Mouse (Mus musculus) hematopoietic stem cell, adult 5-6 weeks (primary cell): ENCODE results near the gene B430306N03Rik. TPM values are rescaled to one million over a fixed set of nuclear protein-coding genes. Genes with fewer than 3 reads are reported as not detected.

Source experiments
- ATAC-seq, 2 experiments: fragments of 125-278 bp in 1 of 2; replicated peaks in 1 of 2; 2 replicates each; pipeline ENCODE4 v1.8.0; 2016 to 2017; ENCODE audit warnings: inconsistent platforms in 2 of 2, mild to moderate bottlenecking in 2 of 2, moderate number of reproducible peaks in 2 of 2, low read depth in 1 of 2, moderate TSS enrichment in 1 of 2; ENCODE audit not compliant: low FRiP score in 2 of 2, poor library complexity in 2 of 2, severe bottlenecking in 2 of 2, insufficient read depth in 1 of 2, low TSS enrichment in 1 of 2
- total RNA-seq: library from RNA; stranded (forward); fragments of 172-1452, 232-1000 nt; gene quantifications from 2 replicates; pipeline ENCODE4 v1.2.3, GENCODE M21; 2017

Gene B430306N03Rik
- total RNA-seq, 1 experiment from 2014 or later: 4.2 TPM

DNA sequence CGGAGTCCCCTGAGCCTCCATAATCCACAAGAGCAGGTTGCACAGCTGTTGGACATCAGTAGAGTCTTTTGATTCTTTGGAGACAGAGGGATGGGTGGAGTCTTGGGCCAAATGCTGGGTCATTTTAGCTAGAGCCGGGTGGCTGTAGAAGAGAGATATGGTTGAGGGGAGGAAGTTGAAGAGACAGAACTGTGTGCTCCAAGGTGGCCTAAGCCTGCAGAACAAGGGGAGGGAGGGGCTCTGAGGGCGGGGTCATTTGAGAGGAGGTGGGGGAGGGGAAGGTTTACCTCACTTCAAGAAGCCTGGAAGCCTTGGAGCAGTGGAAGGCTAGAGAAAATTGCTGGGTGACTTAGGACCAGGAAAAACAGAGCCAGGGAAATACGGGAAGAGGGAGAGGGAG lies 16.7 kb upstream of the B430306N03Rik start, which contains the start of gene Treml2:
Gene Treml2 (plus strand): TSS at position 296 of the 400 bp plus-strand sequence.
- peak; percentile 29 to 49; a peak in 2 of 4 replicates for ATAC-seq

DNA sequence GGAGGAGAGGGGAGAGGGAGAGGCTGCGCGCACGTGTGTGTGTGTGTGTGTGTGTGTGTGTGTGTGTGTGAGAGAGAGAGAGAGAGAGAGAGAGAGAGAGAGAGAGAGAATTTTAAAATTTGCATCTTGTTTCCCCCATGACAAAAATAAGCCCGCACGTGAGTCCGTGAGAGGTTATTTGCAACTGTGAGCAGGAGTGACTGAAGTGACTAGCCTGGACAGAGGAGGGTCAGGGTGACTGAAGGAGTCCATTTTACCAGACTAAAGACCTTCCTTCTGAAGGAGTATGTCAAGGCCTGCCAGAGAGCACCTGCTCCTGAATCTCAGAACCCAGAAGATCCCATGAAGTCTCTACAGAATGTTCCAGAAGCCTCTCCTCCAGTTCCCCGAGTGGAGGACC lies 16.2 kb upstream of the B430306N03Rik start:
- no peak for ATAC-seq

DNA sequence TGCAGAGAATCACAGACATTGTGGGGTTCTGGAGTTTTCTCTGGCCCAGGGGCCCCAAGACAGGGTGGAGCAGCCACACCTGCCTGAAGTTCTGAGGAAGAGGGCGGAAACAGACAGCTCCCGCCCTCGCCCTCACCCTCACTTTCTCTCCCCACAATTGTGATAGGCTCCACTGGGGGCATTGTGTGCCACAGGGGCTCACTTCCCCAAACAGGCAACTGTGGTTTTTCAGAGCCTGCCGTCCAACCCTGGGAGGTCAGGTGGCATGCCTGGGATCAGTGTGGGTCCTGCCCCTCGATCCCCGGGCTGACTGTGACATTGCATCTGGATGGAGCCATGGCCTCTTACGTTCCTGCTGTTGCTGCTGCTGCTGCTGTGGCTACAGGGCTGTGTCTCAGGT lies 15.7 kb upstream of the B430306N03Rik start:
- ATAC-seq: peak; percentile 80 to 87

DNA sequence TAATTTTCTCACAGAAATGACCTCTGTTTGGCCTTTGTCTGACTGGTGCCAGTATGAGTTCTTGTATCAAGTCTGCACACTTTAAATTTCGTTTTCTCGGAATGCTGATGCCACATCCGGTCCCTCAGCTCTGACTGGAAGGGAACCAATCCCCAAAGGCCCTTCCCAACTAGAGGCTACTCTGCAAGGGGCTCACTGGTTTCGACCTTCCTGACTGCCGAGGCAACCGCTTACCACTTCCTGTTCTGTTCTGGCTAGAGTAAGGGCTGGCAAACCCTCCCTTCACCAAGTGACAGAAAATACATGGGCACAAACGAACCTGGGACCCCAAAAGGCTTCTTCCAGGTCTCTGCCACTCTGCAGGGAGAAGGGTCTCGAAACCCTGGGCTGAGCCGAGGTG lies 15.1 kb upstream of the B430306N03Rik start:
- peak; percentile 74 to 80 for ATAC-seq

DNA sequence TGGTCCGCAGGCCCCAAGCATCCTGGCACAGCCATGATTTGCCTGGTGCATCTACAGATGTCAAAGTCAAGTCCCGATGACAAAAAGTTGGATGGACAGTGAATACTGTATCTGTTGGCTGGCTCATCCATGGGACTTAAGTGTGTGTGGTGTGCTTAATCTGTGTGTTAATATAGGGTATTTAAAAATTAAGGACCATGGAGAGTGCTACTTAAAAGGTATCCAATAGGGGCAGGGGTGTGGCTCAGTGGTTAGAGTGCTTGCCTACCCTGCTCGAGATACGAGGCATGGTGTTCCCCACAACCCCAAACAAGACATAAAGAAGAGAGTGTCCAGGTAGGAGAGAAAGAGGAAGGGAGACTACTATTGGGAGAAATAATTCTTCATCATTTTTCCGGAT lies 14.1 kb upstream of the B430306N03Rik start:
- ATAC-seq: no peak

DNA sequence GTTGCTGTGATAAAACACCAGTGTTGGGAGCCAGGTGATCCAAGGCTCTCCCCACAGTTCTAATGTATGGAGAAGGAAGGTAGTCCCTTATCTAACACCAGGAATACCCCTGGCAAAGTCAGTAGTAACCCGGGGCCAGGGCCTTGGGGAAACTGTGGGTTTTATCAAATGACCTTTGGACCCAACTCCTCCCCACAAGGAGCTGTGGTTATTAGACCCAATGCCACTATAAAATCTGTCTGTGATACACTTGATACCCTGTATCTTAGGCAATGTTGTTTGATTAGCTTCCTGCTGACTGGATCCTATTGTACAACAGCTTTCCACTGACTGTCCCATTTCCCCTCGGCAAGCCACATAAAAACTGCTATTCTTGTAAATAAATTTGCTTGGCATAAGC lies 3.8 kb upstream of the B430306N03Rik start:
- no peak for ATAC-seq

DNA sequence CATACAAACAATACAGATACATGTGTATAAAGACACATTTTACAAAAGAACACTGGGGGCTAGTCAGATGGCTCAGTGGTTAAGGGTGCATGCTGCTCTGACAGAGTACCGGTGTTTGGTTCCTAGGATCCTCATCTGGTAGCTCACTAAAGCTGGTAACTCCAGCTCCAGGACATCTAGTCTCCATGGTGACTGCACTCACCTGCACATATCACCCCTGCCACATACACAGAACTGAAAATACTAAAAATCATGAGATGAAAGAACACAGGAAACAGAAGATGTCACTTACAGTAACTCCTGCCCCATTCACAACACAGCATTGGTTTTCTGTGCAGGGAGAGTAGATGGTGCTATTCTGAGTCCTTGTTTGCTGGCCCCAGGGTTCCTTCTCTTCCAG lies 2.7 kb downstream of the B430306N03Rik start:
- ATAC-seq: no peak

DNA sequence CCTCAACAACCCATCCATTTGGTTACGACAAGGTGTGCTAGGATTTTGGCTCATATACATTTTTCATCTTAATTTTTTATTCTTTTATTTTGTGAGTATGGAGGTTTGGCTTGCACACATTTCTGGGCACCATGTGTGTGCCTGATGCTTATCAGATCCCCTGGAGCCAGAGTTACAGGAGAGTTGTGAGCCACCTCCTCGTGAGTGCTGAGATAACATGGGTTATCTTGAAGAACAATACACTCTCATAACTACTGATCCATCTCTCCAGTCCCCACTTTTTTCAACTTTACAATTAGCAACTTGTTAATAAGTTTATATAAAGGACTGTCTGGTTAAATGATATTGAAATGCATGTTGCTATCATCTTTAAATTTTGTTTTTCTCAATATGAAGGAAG lies 5.3 kb downstream of the B430306N03Rik start:
- ATAC-seq: no peak

DNA sequence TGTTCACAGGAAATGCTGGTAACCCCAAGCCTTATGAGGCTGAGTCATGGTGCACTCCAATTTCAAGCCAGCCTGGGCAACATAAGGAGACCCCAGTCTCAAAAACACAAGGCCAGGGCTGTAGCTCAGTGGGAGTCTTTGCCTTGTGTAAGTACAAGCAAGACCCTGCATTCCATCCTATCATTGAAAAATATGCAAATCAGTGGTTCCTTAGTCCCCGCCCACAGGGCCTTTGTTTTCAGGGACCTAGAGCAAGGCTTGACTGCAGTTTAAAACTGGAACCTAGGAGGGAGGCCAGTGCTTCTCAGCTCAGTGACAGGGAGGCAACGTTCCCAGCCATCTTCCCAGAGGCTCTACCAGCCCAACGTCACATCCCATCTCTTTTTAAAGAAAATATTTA lies 7.3 kb downstream of the B430306N03Rik start:
- ATAC-seq: no peak

DNA sequence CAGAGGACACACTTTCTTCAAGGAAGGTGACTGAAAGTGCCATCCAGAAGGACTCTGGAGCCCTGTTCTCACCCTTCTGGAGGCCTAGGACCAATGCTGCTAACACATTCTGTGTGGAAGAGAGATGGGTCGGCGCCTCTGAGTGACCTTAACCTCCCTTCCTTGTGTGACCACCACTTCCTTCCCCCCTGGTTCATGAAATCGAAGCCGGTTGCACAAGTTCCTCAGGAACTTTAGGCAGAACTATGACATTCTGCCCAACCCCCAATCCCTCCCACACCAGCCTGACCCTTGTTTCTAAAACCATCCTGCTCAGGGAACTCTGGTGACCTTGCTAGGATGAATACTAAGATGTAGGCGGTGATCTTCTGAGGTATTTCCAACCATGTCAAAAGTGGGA lies 8.3 kb downstream of the B430306N03Rik start:
- ATAC-seq: peak; percentile 67 to 81; a peak in 3 of 4 replicates

DNA sequence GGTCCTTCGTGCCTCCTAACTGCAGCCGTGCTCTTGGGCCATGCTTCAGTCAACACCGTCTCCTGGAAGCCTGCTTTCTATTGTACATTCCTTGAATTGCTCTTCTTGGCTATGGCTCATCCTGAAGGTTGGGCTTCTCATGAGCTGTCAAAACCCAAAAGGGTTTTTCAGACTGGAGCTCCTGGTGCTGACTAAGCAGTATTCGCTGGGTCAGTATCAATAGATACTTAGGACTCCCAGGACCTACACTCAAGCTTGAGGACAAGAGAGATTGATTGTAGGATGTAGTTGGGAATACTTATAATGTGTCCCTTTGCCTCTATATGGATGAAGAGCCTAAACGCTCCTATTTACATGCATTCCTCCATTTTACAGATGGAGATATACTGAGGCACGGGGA lies 9.2 kb downstream of the B430306N03Rik start:
- ATAC-seq: no peak

DNA sequence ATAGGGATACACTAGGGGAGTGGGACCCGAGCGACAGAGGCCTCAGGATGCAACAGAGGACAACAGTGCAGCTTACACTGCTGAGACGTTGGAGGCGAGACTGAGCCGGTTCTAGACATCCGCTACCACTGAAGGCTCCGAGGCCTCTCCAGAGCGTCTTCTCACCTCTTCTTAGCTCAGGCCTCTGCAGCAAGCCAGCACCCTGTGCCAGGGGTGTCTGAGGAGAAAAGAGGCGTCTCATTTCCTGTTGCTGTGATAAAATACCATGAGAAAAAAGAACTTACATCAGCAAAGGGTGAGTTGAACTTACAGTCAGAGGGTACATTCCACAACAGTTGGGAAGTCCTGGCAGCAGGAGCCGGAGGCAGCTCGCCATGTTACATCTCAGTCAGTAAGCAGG lies 9.7 kb downstream of the B430306N03Rik start:
- no peak for ATAC-seq

DNA sequence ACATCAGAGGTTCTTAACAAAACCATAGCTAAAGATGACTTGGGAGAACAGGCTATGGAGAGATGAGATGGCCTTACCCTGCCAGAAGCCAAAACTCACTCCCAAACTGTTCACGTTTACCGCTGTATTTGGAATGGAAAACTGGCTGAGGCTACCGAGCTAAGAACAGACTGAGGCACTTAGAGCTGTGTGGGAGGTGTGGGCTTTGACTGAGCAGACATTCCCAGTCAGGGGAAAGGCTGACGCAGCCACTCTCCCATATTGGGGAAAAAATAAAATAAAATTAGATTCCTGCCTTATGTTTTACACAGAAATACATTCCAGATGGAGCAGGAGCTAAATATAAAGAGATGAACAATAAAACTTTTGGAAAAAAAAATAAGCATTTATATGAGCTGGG lies 10.7 kb downstream of the B430306N03Rik start:
- ATAC-seq: no peak

DNA sequence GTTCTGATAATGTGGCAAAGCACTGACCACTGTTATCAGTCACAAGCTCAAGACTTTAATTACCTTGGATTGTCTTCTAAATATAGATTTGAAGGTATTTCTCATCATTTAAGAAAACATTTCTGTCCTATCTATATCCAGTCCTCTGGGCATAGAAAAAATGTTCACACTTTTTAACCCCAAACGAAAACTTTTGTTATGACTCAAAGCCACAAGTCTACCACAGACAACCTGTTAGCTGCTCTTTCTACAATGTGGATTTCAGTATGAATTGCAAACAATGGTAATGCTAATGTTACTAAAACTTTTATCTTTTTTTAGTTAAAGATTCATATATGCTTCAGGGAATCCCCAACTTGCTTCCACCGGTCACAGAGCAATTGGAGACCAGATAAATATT lies 16.6 kb downstream of the B430306N03Rik start:
- no peak for ATAC-seq

DNA sequence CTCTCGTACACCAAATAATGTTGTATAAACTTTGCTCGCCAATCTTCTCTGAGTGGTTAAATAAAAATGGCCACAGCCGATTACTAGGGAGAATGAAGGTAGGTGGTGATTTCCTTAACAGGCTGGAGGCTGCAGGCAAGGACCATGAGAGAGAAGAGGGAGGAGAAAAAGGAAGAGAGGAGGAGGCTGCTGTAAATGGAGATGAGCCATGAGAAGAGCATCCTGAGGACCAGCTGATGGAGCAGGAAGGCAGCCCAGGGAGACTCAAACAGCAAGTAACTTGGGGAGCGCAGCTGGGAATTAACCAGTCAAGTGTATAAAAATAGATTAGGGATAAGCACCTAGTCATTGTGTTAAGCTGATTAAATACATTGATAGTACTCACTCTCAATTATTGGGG lies 18.2 kb downstream of the B430306N03Rik start:
- ATAC-seq: no peak

DNA sequence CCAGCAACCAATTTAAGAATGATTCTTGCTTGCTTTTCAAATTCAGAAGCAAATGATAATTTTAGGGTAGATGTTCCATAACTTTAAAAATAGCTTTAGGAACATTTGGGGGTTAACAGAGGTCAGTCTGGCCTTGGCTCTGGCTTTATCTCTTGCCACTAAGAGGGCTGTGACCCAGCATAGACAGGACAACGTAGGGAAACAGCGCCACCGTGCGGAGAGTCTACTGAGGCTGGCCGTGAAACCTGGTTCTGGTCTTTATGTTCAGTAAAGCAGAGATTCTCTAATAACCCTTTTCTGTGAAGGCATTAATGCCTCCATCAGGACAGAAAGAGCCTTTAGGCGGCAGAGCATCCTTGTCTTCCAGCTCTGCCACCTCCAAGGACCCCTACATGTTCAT lies 20.9 kb downstream of the B430306N03Rik start:
- peak; percentile 77 to 92 for ATAC-seq

DNA sequence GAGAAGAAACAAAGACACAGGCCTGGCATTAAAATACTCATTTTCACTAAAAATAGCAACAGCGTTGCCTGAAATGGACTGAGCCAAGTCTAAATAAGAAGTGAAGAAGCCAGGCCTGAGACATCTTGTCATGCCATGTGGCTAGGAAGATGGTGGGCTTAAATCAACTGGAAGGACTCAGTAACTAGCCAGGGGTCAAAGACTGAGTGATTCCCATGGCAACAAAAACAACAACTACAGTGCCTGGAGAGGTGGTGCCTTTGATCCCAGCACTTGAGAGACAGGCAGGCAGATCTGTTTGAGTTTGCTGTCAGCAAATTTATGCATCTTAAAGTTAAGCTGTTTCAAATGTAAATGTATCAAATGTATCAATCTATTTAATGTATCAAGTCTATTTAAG lies 24.3 kb downstream of the B430306N03Rik start:
- ATAC-seq: no peak

DNA sequence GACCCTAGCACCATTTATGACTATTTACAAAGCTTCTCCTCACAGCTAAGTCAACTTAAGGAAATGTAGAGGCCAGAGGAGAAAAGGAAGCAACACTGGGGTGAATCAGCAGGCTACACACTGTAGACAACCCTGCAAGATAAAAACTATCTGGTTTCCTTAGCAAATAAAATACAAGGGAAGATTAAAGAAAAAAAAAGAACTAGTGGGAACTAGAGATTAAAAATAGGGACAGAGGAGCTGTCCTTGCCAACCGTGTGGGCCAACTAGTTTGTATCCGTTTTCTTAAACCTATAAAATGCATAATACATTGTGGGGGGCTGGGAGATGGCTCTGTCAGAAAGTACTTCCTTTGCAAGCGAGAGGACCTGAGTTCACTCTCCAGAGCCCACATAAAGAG lies 26.0 kb downstream of the B430306N03Rik start:
- ATAC-seq: no peak

DNA sequence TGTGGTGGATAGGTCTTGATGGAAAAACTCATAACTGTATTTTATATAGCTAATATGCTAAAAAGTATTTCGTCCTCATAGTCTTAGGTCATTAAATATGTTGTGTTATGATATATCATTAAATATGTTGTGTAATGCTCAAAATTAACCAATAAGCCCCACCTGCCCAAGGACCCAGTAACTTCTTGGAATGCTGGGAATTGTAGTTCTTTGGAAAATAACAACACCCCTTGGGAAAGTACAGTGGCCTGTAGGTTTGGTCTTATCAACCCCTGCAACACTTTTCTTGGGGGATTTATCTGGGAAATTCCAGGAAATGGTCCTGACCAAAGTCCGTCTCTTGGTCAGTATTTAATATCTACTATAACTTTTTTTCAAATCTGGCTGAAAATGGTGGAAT lies 27.1 kb downstream of the B430306N03Rik start:
- no peak for ATAC-seq

DNA sequence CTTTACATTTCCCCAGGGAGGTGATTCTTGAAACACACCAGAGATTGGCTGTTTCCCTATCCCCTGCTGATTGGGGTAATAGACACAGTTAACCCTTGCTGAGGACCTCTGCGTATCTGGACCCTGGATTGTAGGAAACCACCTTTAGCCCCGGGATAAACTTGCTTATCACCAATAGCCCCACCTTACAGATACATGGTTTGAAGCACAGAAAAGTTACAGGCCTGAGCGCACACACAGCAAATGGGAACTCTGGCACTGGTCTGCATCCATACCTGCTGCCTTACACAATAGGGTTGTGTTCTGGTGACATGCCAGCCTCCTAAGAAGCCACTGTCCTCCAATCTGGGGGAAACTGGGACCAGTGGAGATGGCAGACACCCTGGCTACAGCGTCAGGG lies 29.9 kb downstream of the B430306N03Rik start:
- ATAC-seq: no peak
